Mouse (Mus musculus): ENCODE data around the gene Ttc5.

- TF ChIP-seq MAFK (IDR thresholded peaks at IDR 0.05; ENCODE audit: insufficient replicate concordance, low read length), result no peak
- TF ChIP-seq MEF2A (IDR thresholded peaks at IDR 0.05; ENCODE audit: borderline replicate concordance, low read depth, low read length), result 0 out of 2 replicates have a peak, but pooled peaks have one; percentile 17
- peak; percentile 75 for TF ChIP-seq POLR2A (IDR thresholded peaks at IDR 0.05; ENCODE audit: low read depth, low read length)
These were observed at the start of gene Ttc5 for GRCm38 (mm10) chr14:50785251-50785637.
